Mouse (Mus musculus): ENCODE data around the gene Dlgap4.

DNA sequence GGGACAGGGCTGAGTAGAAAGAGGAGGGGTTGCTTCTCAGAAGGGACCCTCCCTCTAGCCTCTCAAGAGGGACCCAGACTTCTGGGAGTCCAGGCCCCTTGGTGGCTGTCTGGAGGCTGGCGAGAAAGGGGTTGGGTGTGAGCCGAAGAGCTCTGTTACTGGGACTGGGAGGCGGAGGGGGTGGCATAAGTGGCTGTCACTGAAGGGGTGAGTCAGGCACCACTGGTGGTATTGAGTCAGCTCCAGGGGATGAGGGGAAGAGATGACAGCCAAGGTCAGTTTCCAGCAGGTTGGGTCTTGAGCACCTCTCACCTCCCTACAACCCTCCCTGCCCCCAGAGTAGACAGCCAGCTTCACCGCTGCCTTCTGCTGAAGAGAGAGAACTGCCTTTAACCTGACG is 35.9 kb downstream of the Dlgap4 start:
- no peak for TF ChIP-seq CTCF (IDR thresholded peaks at IDR 0.05; ENCODE audit: extremely low read depth, insufficient read depth, low read length)
- TF ChIP-seq POLR2A (IDR thresholded peaks at IDR 0.05; ENCODE audit: extremely low read depth, insufficient read depth, low read length) = no peak
